Mouse (Mus musculus) adrenal gland, postnatal 10 days (tissue): Measurements from ENCODE around the gene Csrnp1. TPM values are rescaled to one million over a fixed set of nuclear protein-coding genes. Genes with fewer than 3 reads are reported as not detected.

Experiments used
- DNase-seq: peaks from one replicate; pipeline ENCODE4 v3.0.0; 2021; ENCODE audit warnings: mixed read lengths
- total RNA-seq, 2 experiments: library from RNA; stranded (reverse); gene quantifications; 2 replicates each; pipeline ENCODE4 v1.2.3; 2021

Csrnp1 gene
- total RNA-seq, 2 experiments from 2014 or later = 11.9 to 24.0 TPM

DNA sequence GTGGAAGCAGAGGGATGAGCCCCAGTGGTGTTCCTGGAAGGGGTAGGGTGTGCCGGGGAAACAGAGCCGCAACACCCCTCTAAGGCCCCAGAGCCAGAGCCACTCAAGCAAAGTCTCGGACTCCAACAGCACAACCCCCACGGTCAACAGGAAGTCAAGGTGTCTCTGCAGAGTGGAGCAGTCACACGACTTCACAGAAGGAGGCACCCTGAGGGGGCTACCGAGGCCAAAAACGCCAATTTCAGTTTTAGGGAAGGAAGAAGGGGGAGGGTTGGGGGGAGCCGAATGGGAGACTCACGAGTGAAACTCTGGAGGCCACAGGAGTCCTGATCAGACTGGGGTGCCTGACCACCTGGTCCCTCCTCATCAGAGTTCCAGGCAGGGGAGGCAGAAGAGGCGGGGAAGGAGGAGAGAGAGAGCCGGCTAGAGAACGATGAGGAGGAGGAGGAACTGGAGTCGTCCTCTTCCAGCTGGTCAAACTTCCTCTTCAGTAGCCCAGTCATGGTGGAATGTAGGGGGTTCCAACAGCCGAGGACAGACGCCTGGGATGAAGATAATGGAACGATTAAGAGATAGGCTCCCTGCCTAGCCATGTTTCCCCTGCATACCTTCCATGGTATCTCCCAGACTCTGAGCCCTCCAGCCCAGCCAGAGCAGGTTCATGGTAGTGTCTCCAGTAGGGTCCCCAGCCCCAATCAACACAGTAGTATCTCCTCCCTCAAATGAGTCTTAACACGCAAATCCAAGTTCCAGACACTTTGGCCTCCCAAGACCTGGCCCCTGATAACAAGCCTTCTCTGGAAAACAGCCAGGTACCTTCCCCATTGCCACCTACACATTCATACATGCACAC lies 7.5 kb downstream of the Csrnp1 start:
- no peak for DNase-seq

GRCm38 (mm10) chr9:119975286-119975685 lies 9.2 kb downstream of the Csrnp1 start:
- no peak for DNase-seq

DNA sequence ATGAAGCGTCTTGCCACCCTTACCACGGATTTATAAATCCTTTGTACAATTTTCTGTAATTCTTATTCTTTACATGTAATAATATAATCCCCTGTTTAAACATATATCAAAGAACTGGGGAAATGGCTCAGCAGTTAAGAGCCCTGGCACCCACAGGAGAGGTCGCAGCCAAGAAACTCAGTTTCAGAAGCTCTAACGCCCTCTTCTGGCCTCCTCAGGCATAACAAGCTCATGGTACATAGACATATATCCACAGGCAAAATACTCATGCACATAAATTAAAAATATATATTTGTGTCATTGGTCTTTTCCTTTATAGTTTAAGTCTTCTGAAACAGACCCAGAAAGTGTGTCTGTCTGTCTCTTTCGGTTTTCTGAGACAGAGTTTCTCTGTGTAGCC lies 9.8 kb downstream of the Csrnp1 start:
- no peak for DNase-seq

DNA sequence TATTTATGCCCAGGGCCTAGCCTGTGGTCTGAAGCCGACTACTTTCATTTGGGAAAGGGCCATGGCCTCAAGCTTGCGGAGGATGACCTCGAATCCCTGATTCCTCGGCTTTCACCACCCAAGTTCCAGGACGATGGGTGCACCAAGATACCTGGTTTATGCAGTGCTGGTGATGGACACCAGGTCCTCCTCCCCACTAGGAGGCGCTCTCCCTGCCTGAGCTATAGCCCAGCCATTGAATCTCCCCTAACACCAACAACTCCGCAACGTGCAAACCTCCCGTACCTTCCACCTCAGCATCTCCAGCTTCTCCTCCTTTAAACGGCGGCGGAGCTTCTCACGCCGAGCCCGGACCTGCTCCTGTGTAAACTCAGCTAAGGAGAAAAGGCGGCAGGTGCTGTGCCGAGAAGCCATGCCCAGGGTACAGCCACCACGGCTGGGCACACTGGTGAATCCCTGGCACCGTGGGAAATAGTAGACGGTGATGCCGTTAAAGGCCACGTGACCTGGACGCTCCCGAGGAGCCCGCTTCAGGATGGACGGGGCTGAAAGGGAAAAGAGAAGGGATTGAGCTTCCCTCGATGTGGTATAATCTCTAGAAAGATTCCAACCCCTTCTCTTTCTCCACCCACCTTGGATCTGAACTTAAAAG lies 10.5 kb downstream of the Csrnp1 start:
- DNase-seq = no peak

- DNase-seq = no peak
Measured at GRCm38 (mm10) chr9:119973281-119973680, 11.2 kb downstream of the Csrnp1 start.

DNA sequence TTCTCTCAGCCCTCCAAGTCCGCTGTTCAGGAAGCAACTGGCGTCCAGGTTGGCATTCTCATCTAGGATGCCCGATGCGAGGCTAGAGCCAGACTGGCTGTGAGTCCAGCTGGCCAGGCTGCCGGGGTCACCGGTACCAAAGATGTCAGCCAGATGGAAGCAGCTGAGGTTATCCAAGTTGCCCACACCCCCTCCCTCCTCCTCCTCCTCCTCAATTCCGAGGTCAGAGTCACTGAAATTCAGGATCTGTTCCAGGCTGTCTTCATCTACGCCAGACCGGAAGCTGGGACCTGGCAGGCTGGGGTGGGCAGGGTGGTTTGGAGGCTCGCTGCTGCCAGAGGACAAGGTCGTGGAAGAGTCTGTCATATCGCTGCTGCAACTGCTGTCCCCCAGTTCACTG lies 11.9 kb downstream of the Csrnp1 start:
- DNase-seq = peak; percentile 49

DNA sequence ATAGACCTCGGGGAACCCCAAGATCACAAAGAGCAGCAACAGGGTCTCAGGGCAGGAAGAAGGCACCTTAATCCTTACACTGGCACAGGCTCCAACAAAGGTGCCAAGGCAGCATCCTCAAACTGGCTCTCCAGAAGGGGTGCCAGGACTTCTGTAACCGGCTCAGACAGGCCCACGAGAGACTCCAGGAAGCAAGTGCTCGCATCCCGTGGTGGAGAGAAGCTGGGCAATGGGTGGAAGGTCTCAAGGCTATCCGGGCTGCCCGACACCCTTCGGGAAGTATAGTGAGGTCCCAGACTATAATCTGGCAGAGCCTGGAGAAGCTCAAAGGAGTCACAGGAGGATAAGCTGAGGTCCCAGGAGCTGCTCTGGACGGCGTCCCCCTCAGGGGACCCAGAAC lies 12.3 kb downstream of the Csrnp1 start:
- DNase-seq = no peak

DNA sequence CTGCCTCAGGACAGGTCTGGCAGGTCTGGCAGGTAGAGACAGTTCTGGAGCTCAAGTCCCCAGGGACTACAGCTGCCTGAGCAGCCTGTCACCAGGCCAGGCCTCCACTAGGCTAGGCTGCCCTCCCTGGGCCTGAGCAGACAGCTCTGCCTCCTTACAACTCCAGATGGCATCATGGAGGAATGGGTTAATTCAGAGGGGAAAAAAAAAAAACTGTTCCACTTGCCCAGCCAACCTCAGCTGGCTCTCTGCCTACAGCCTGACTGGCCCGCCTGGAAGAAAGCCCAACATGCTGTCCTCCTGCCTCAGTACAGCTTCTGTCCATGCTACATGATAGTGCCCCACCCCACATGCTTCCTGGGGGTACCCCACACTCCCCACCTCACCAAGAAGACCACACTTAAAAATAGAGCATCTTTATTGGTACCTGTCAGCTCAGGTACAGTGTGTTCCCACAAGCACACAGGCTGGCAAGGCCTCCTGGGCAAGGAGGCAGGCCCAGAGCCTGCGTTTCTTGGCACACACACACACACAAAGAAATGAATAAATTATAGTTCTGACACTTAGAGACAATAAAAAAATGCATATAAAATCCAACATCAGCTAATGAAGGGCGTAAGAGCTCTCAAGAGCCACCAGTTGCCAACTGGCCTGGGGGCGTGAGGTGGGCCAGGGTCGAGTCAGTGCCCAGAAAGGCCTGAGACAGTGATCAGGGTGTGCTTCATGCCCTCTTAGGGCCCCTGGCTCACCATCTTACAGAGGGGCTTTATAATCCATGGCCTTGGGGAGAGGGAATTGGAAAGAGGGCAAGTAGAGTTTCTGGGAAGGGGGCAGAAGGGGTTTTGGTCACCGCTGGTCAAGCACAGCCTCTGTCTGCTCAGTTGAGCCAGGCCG lies 13.4 kb downstream of the Csrnp1 start:
- peak; percentile 61 for DNase-seq

GRCm38 (mm10) chr9:119970221-119970620 lies 14.2 kb downstream of the Csrnp1 start:
- peak; percentile 82 for DNase-seq

DNA sequence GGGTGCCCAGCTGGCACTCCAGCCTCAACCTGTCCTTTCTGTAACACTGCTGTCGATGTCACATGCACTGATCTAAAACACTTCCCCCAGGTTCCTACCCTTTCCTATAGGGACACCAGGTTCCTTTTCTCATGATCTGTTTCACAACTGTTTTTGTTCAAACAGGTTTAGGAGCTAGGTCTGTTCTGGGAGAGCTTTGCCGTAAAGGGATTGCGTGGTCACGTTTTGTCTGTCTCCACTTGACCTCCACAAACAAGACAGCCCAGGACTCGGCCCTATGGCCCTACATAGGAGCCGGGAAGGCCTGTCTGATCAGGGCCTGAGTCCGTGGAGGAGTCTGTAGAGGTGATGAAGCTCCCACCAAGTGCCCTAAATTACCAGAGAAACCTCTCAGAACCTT lies 14.6 kb downstream of the Csrnp1 start:
- no peak for DNase-seq

GRCm38 (mm10) chr9:119966221-119966910 lies 18.1 kb downstream of the Csrnp1 start:
- peak; percentile 50 for DNase-seq

GRCm38 (mm10) chr9:119965186-119965585 lies 19.3 kb downstream of the Csrnp1 start:
- DNase-seq = no peak

GRCm38 (mm10) chr9:119964206-119964605 lies 20.3 kb downstream of the Csrnp1 start:
- no peak for DNase-seq

DNA sequence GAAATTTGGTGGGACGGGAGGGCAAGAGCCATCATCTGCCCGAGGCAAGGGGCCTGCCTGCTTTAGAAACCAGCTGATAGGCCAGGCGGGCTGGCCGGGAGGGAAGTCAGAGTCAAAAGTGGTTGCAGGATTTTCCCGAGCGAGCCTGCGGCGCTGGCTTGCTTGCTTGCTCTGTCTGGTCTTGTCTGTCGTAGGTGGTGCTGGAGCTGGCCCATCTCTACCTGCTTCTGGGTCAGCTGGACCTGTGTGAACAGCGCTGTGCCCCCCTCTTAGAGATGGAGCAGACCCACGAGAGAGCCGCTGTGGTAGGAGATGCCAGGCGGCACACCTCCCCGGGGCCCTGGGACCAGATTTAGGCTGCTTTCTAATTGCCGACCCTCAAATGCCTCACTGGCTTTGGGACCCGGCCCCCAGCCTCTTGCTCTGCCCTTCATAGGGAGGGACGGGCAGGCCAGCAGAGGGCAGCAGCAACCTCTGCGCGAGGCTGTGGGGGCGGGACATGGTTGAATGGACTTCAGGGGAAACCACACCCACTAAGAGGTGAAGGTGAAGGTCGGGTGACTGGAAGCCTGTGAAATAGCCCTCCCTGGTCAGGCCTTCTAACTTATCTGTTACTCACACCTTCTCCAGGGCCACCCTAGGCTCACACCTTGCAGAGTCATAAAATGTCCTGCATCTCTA lies 21.3 kb downstream of the Csrnp1 start:
- DNase-seq = peak; percentile 86

- peak; percentile 48 for DNase-seq
Measured at GRCm38 (mm10) chr9:119962216-119962615, 22.2 kb downstream of the Csrnp1 start.

DNA sequence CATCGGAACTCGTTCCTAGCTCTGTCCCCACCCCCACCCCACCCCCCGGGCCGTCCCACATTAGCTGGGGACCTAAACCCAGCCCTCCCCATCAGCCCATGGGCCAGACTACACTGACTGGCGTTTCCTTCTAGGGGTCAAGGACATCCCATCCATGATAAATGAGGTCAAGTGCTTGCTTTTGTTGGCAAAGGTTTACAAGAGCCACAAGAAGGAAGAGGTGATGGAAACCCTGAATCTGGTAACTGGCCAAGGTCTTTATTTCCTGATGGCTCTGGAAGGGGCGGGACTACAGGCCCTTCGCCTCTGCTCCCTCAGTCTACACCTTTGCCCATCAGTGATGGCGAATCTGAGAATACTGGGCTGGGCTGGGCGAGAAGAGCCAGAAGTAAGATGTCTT lies 25.6 kb downstream of the Csrnp1 start:
- DNase-seq = peak; percentile 30

GRCm38 (mm10) chr9:119951388-119951787 lies 33.1 kb downstream of the Csrnp1 start:
- DNase-seq = no peak

DNA sequence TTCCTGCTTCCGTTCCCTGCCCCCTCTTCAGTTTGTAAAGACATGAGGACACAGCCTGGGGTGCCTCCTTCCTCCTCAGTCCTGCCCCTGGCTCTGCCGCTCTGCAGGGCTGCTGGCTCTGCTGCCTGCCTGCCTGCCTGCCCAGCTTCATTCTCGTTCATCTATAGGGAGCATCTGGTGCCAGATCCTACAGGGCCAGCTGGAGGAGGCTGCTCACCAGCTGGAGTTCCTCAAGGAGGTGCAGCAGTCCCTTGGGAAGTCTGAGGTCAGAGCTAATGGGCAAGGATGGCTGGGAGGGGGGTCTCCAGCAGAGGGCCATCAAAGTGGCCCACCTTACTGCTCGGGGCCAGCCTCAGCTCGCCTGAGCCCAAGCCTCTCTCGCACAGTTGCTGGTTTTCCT lies 34.0 kb downstream of the Csrnp1 start:
- no peak for DNase-seq

DNA sequence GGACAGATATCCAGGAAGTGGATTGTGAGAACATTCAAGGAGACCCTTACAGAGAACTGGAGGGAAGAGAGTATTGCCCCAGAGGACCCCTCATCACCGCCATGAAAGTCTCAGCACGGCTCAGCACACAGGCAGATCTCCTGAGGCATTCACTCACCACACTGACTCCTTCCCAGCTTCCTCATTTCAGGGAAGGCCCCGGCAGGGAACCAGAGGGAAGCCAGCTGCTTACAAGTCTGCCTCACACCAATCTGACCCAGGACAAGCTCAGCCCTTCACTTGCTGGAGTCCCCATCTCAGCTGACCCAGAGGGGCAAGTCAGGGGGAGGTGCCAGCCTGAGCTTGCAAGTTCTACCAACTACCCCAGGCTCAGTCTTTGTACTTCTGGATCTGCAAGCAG lies 35.7 kb downstream of the Csrnp1 start:
- DNase-seq = no peak

DNA sequence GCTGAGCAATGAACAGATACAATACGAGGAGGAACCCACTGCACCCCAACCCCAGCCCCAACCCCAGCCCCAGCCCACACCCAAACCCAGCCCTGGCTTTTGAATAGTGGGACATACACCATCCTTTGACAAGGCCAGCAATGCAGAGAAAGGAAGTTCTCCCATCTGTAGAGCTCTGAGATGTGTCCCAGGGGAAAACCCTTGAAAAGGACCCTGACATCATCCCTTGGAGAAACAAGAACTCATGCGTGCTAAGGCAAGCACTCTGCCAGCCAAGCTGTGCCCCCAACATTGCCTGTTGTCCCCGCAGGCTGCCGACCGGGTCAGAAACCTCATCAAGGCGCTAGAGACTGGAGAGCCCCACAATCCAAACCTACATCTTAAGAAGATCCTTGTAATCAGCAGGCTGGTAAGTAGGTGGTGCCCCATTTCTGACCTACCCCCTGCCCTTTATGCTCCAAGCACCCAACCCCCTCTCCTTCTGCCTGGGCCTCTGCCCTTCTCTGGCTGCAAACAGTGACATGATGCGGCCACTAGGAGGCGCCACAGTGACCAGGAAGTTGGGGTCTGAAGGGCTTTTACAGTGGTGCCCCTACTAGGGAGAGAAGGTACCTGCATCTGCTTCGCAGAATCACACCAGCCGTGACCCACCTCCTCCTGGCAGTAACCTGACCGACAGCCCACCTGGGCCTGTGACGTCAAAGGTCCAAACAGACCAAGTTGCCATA lies 39.1 kb downstream of the Csrnp1 start:
- peak; percentile 41 for DNase-seq

DNA sequence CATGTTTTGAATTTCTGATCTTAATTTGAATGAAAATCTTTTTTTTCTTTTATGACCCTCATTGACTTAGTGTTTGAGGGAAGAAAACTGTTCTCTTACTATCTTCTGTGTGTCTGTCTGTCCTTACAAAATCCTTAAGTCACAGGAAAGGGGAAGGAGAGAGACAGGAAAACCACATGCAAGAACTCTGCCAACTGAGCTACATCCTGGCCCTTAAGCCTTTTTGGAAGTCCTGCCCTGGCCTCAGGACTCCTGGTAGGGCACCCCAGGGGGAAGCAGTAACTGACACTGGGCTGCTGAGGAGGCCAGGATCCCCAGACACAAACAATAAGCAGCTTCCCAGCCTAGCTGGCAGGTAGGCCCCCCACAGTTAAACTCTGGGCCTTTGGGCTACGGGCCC lies 41.1 kb downstream of the Csrnp1 start:
- DNase-seq = no peak
